Mouse (Mus musculus): ENCODE measurements around the gene Kirrel3. TPM values are rescaled to one million over a fixed set of nuclear protein-coding genes. Genes with fewer than 3 reads are reported as not detected.
A peak's percentile ranks its signal among the peaks of the same experiment; 100 is the strongest.

The Kirrel3 gene
- total and polyA plus RNA-seq, 3 experiments, result 0.35 to 0.85 (median 0.48) TPM

- DNase-seq, result peak; percentile 0
Measured at GRCm38 (mm10) chr9:35056611-35057010, 570.9 kb downstream of the Kirrel3 start.

- peak; percentile 0 for DNase-seq
Measured at GRCm38 (mm10) chr9:35057631-35058030, 571.9 kb downstream of the Kirrel3 start.

GRCm38 (mm10) chr9:35058186-35058585 is 572.5 kb downstream of the Kirrel3 start:
- no peak for DNase-seq

GRCm38 (mm10) chr9:35058596-35059354 is 573.1 kb downstream of the Kirrel3 start:
- DNase-seq, result peak; percentile 84

GRCm38 (mm10) chr9:35059881-35060280 is 574.2 kb downstream of the Kirrel3 start:
- peak; percentile 4 for DNase-seq

GRCm38 (mm10) chr9:35061446-35061845 is 575.8 kb downstream of the Kirrel3 start:
- peak; percentile 1 for DNase-seq
